Mouse (Mus musculus): ENCODE measurements around the gene Cul4a.
"Not testable (repeated sequence)": the region's sequence is repeated elsewhere in the genome, so short reads cannot be mapped to it uniquely, and the experiment has no call there.

Gene Cul4a

GRCm38 (mm10) chr8:13105087-13105881 is at the start of gene Cul4a, which contains the start of gene Pcid2:
Gene Cul4a, plus strand, starts transcription at chr8:13105621.
Gene Pcid2, minus strand, starts transcription at chr8:13105459.
- DNase-seq (ENCODE audit: low spot score in 2 of 2) = peak; percentile 93 to 97

- no peak for DNase-seq (ENCODE audit: low spot score in 2 of 2)
Measured at GRCm38 (mm10) chr8:13057351-13057750, 48.1 kb upstream of the Cul4a start.

- DNase-seq (ENCODE audit: low spot score in 2 of 2) = no peak
Measured at GRCm38 (mm10) chr8:13060441-13061150, 44.8 kb upstream of the Cul4a start, which contains the start of gene Proz. Gene Proz, plus strand, starts transcription at chr8:13060914.

GRCm38 (mm10) chr8:13063112-13063511 is 42.3 kb upstream of the Cul4a start:
- DNase-seq (ENCODE audit: low spot score in 2 of 2) = no peak

GRCm38 (mm10) chr8:13073255-13073654 is 32.2 kb upstream of the Cul4a start:
- no peak for DNase-seq (ENCODE audit: low spot score in 2 of 2)

- DNase-seq (ENCODE audit: low spot score in 2 of 2) = no peak
Measured at GRCm38 (mm10) chr8:13075044-13075443, 30.4 kb upstream of the Cul4a start.

GRCm38 (mm10) chr8:13075579-13075978 is 29.8 kb upstream of the Cul4a start:
- not testable (repeated sequence) for DNase-seq (ENCODE audit: low spot score in 2 of 2)

- DNase-seq (ENCODE audit: low spot score in 2 of 2) = no peak
Measured at GRCm38 (mm10) chr8:13077542-13077941, 27.9 kb upstream of the Cul4a start.

- DNase-seq (ENCODE audit: low spot score in 2 of 2) = peak; percentile 84 to 91
Measured at GRCm38 (mm10) chr8:13104691-13105086, 732 bp upstream of the Cul4a start.

- peak in 1 of 2 experiments; percentile 50 for DNase-seq (ENCODE audit: low spot score in 2 of 2)
Measured at GRCm38 (mm10) chr8:13105908-13106551, 609 bp downstream of the Cul4a start.

- no peak for DNase-seq (ENCODE audit: low spot score in 2 of 2)
Measured at GRCm38 (mm10) chr8:13107990-13108638, 2.7 kb downstream of the Cul4a start.

- no peak for DNase-seq (ENCODE audit: low spot score in 2 of 2)
Measured at GRCm38 (mm10) chr8:13108967-13109366, 3.5 kb downstream of the Cul4a start.

- no peak for DNase-seq (ENCODE audit: low spot score in 2 of 2)
Measured at GRCm38 (mm10) chr8:13109416-13109960, 4.1 kb downstream of the Cul4a start.

- DNase-seq (ENCODE audit: low spot score in 2 of 2) = no peak
Measured at GRCm38 (mm10) chr8:13111917-13112316, 6.5 kb downstream of the Cul4a start.

- DNase-seq (ENCODE audit: low spot score in 2 of 2) = no peak
Measured at GRCm38 (mm10) chr8:13113232-13113631, 7.8 kb downstream of the Cul4a start.

GRCm38 (mm10) chr8:13117096-13117495 is 11.7 kb downstream of the Cul4a start:
- DNase-seq (ENCODE audit: low spot score in 2 of 2) = no peak

GRCm38 (mm10) chr8:13118516-13118915 is 13.1 kb downstream of the Cul4a start:
- DNase-seq (ENCODE audit: low spot score in 2 of 2) = no peak

GRCm38 (mm10) chr8:13120882-13121665 is 15.7 kb downstream of the Cul4a start:
- DNase-seq (ENCODE audit: low spot score in 2 of 2) = no peak

GRCm38 (mm10) chr8:13122887-13123421 is 17.5 kb downstream of the Cul4a start:
- DNase-seq (ENCODE audit: low spot score in 2 of 2) = no peak

GRCm38 (mm10) chr8:13124897-13125296 is 19.5 kb downstream of the Cul4a start:
- DNase-seq (ENCODE audit: low spot score in 2 of 2) = no peak
